Mouse (Mus musculus): ENCODE results near the gene Hexa.

DNA sequence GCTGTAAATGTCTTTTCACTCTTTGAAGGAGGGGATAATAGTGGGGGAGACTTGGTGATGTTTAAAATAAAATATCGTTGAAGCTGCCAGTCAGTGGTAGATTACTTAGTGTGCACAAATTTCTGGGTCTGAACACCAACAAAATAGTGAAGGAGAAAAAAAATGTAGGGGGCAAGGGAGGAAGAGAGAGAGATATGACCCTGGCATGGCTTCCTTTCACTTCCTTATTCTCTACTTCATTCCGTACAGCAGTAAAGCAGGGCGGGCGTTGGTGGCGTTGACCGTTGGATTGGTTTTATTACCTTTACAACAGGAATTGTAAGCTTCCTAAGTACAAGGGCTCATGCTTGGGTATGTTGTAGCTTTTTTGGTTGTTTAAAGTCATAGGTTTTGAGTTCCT lies 2.3 kb downstream of the Hexa start:
- no peak for TF ChIP-seq POLR2A (IDR thresholded peaks at IDR 0.05; ENCODE audit: low read depth, low read length)
- TF ChIP-seq CTCF (IDR thresholded peaks at IDR 0.05; ENCODE audit: extremely low read depth, insufficient read length, insufficient replicate concordance, low read depth, low read length), result no peak
